Mouse (Mus musculus): ENCODE results near the gene Rnf222. TPM values are rescaled to one million over a fixed set of nuclear protein-coding genes. Genes with fewer than 3 reads are reported as not detected.

The Rnf222 gene
- not detected in 2 replicates for polyA plus RNA-seq (2012; rRNA removed; ENCODE audit: low replicate concordance)

DNA sequence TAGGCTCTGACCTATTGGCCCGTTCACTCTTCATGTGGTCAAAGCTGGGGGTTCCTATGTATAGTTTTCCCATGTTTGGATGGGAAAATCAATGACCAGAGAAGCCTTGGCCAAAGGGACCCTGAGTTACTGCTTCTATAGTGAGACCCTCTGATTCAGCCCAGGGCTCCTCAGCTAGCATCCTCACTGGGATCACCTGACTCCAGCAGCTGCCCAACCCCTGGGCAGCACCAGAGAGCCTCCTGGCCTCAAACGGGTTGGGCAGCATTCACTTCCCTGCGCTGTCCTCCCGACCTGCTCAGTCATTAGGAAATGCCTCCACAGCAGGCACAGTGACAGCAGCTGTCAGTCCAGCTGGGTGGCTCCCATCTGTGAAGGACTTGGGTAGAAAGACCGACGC lies at the start of gene Rnf222:
Rnf222 (plus strand) TSS at position 301 of the 400 bp plus-strand sequence.

DNA sequence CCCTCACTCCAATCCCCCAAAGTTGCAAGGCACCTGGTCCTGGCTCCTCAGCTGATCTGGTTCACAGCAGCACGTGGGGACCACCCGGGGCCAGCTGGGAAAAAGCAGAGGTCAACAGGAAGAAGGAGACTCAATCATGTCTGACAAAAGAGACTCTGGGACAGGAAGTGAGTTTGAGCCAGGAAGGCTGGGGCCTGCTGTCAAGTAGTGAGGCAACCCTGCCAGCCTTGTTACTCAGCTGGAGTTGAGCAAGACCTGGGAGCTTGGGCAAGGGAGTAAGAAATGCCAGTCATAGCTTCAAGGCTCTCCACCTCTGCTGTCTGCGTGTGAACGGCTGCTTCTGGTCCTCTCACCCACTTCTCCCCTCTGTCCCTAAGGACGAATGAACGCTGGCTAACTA lies 16.6 kb upstream of the Rnf222 start, which contains the start of gene Ndel1:
Ndel1 (minus strand) TSS at position 111 of the 400 bp plus-strand sequence.

GRCm38 (mm10) chr11:68901351-68902046 lies 13.1 kb downstream of the Rnf222 start, which contains the start of gene Rpl26:
Gene Rpl26, plus strand, starts transcription at chr11:68901583.

GRCm38 (mm10) chr11:68926981-68927380 lies 38.6 kb downstream of the Rnf222 start, which contains the start of gene Odf4:
Gene Odf4, minus strand, starts transcription at chr11:68927081.

Other genes with a start within 250 kb of the Rnf222 start
- 1.9 and 3.6 TPM in 2 replicates for gene Myh10, start 197.0 kb upstream of the Rnf222 start, polyA plus RNA-seq (2012; rRNA removed; ENCODE audit: low replicate concordance)
- gene Ndel1, start 16.7 kb upstream of the Rnf222 start, polyA plus RNA-seq (2012; rRNA removed; ENCODE audit: low replicate concordance): 35.5 and 94.6 TPM in 2 replicates
- 172 and 364 TPM in 2 replicates for gene Rpl26, start 13.0 kb downstream of the Rnf222 start, polyA plus RNA-seq (2012; rRNA removed; ENCODE audit: low replicate concordance)
- not detected in 2 replicates for gene Odf4, start 38.5 kb downstream of the Rnf222 start, polyA plus RNA-seq (2012; rRNA removed; ENCODE audit: low replicate concordance)
- 16.9 and 18.8 TPM in 2 replicates for gene Arhgef15, start 68.9 kb downstream of the Rnf222 start, polyA plus RNA-seq (2012; rRNA removed; ENCODE audit: low replicate concordance)
- gene Slc25a35, start 79.6 kb downstream of the Rnf222 start, polyA plus RNA-seq (2012; rRNA removed; ENCODE audit: low replicate concordance): 17.1 and 22.0 TPM in 2 replicates
- 29.7 and 31.1 TPM in 2 replicates for gene Rangrf, start 86.6 kb downstream of the Rnf222 start, polyA plus RNA-seq (2012; rRNA removed; ENCODE audit: low replicate concordance)
- 6.7 and 7.2 TPM in 2 replicates for gene Pfas, start 119.9 kb downstream of the Rnf222 start, polyA plus RNA-seq (2012; rRNA removed; ENCODE audit: low replicate concordance)
- gene Ctc1, start 127.4 kb downstream of the Rnf222 start, polyA plus RNA-seq (2012; rRNA removed; ENCODE audit: low replicate concordance): 23.0 and 25.0 TPM in 2 replicates
- gene Aurkb, start 157.1 kb downstream of the Rnf222 start, polyA plus RNA-seq (2012; rRNA removed; ENCODE audit: low replicate concordance): 27.8 and 56.2 TPM in 2 replicates
- gene Borcs6, start 171.2 kb downstream of the Rnf222 start, polyA plus RNA-seq (2012; rRNA removed; ENCODE audit: low replicate concordance): 12.4 and 36.7 TPM in 2 replicates
- gene Tmem107, start 182.3 kb downstream of the Rnf222 start, polyA plus RNA-seq (2012; rRNA removed; ENCODE audit: low replicate concordance): 15.0 and 29.3 TPM in 2 replicates
- 84.0 and 93.4 TPM in 2 replicates for gene Vamp2, start 199.9 kb downstream of the Rnf222 start, polyA plus RNA-seq (2012; rRNA removed; ENCODE audit: low replicate concordance)
- gene Per1, start 206.7 kb downstream of the Rnf222 start, polyA plus RNA-seq (2012; rRNA removed; ENCODE audit: low replicate concordance): 12.0 and 17.6 TPM in 2 replicates
- gene Hes7, start 231.9 kb downstream of the Rnf222 start, polyA plus RNA-seq (2012; rRNA removed; ENCODE audit: low replicate concordance): 1.7 and 2.1 TPM in 2 replicates
- 0.11 and 0.43 TPM in 2 replicates for gene 9130213A22Rik, start 234.0 kb downstream of the Rnf222 start, polyA plus RNA-seq (2012; rRNA removed; ENCODE audit: low replicate concordance)
- 0.20 and 0.79 TPM in 2 replicates for gene Aloxe3, start 237.3 kb downstream of the Rnf222 start, polyA plus RNA-seq (2012; rRNA removed; ENCODE audit: low replicate concordance)

Measured in duodenum, adult 2 months (tissue).